Mouse (Mus musculus) MEL (cell line): ENCODE measurements around the gene Rbfox3. TPM values are rescaled to one million over a fixed set of nuclear protein-coding genes. Genes with fewer than 3 reads are reported as not detected.

Experiments used
- DNase-seq: peaks from one replicate; pipeline ENCODE4 v3.0.0; 2011; ENCODE audit warnings: low read depth, low spot score
- H3K27ac ChIP-seq: 2 replicates; pipeline ENCODE4 v1.5.1; 2012; ENCODE audit warnings: low read depth, mild to moderate bottlenecking, control low read depth, low read length, moderate library complexity; ENCODE audit not compliant: control insufficient read depth
- H3K27me3 ChIP-seq, 2 experiments: fragments of 150-350 bp in 1 of 2; sonication (generic) in 1 of 2; 2 replicates each; pipeline ENCODE4 v1.6.1; 2012; ENCODE audit warnings: low read length in 2 of 2, mild to moderate bottlenecking in 2 of 2, improper control_type of control experiment in 1 of 2, moderate library complexity in 1 of 2; ENCODE audit not compliant: insufficient read depth in 2 of 2, control insufficient read depth in 1 of 2
- H3K36me3 ChIP-seq, 2 experiments: 2 replicates each; pipeline ENCODE4 v1.6.1; 2012 to 2014; ENCODE audit warnings: low read length in 2 of 2, improper control_type of control experiment in 1 of 2, inconsistent platforms in 1 of 2, mild to moderate bottlenecking in 1 of 2; ENCODE audit not compliant: insufficient read depth in 2 of 2, control insufficient read depth in 1 of 2
- H3K4me1 ChIP-seq, 2 experiments: fragments of 150-350 bp in 1 of 2; sonication (generic) in 1 of 2; 2 replicates each; pipeline ENCODE4 v1.6.1; 2012; ENCODE audit warnings: low read length in 2 of 2, improper control_type of control experiment in 1 of 2, mild to moderate bottlenecking in 1 of 2; ENCODE audit not compliant: insufficient read depth in 2 of 2, control insufficient read depth in 1 of 2
- H3K4me3 ChIP-seq, 2 experiments: fragments of 150-350 bp in 1 of 2; sonication (generic) in 1 of 2; 2 replicates each; pipeline ENCODE4 v1.5.1; 2012; ENCODE audit warnings: low read depth in 2 of 2, low read length in 2 of 2, mild to moderate bottlenecking in 2 of 2, moderate library complexity in 2 of 2, control low read depth in 1 of 2, improper control_type of control experiment in 1 of 2; ENCODE audit not compliant: control insufficient read depth in 1 of 2, insufficient read depth in 1 of 2
- H3K79me2 ChIP-seq: 2 replicates; pipeline ENCODE4 v1.6.1; 2012; ENCODE audit warnings: mild to moderate bottlenecking, low read length, moderate library complexity; ENCODE audit not compliant: control insufficient read depth, poor library complexity, insufficient read depth
- H3K9ac ChIP-seq: 2 replicates; pipeline ENCODE4 v1.6.1; 2012; ENCODE audit warnings: low read depth, mild to moderate bottlenecking, control low read depth, low read length, moderate library complexity; ENCODE audit not compliant: control insufficient read depth, poor library complexity, severe bottlenecking
- H3K9me3 ChIP-seq: fragments of 150-350 bp; sonication (generic); replicated peaks from 2 replicates; pipeline ENCODE4 v1.6.1; 2012; ENCODE audit warnings: mild to moderate bottlenecking, low read length, improper control_type of control experiment, moderate library complexity; ENCODE audit not compliant: insufficient read depth
- CHD1 ChIP-seq: IDR thresholded peaks from 2 replicates; pipeline ENCODE4 v1.6.1; 2012; ENCODE audit warnings: low read depth, mild to moderate bottlenecking, inconsistent platforms, low read length, improper control_type of control experiment
- CHD2 ChIP-seq: IDR thresholded peaks from 2 replicates; pipeline ENCODE4 v1.6.1; 2011; ENCODE audit warnings: low read length, improper control_type of control experiment
- EP300 ChIP-seq, 2 experiments: IDR thresholded peaks; 2 replicates each; pipeline ENCODE4 v1.6.1; 2011; ENCODE audit warnings: improper control_type of control experiment in 2 of 2, low read length in 2 of 2, low read depth in 1 of 2, mild to moderate bottlenecking in 1 of 2
- ETS1 ChIP-seq: IDR thresholded peaks from 2 replicates; pipeline ENCODE4 v1.6.1; 2012; ENCODE audit warnings: low read depth, mild to moderate bottlenecking, inconsistent platforms, low read length, improper control_type of control experiment, moderate library complexity
- GABPA ChIP-seq: IDR thresholded peaks from 2 replicates; pipeline ENCODE4 v1.6.1; 2012; ENCODE audit warnings: low read depth, mild to moderate bottlenecking, inconsistent platforms, low read length, improper control_type of control experiment, moderate library complexity
- HCFC1 ChIP-seq: IDR thresholded peaks from 2 replicates; pipeline ENCODE4 v1.6.1; 2012; ENCODE audit warnings: low read depth, mild to moderate bottlenecking, inconsistent platforms, low read length, improper control_type of control experiment, moderate library complexity
- JUND ChIP-seq: IDR thresholded peaks from 2 replicates; pipeline ENCODE4 v1.6.1; 2011; ENCODE audit warnings: low read depth, mild to moderate bottlenecking, improper control_type of control experiment, low read length
- KAT2A ChIP-seq: conservative IDR thresholded peaks from 2 replicates; pipeline ENCODE4 v1.6.1; 2012; ENCODE audit warnings: low read depth, low read length, improper control_type of control experiment, inconsistent platforms
- MAX ChIP-seq: IDR thresholded peaks from 2 replicates; pipeline ENCODE4 v1.6.1; 2011; ENCODE audit warnings: low read length, improper control_type of control experiment
- MAZ ChIP-seq: IDR thresholded peaks from 2 replicates; pipeline ENCODE4 v1.6.1; 2012; ENCODE audit warnings: low read depth, mild to moderate bottlenecking, inconsistent platforms, low read length, improper control_type of control experiment
- MYB ChIP-seq: IDR thresholded peaks from 2 replicates; pipeline ENCODE4 v1.6.1; 2011; ENCODE audit warnings: mild to moderate bottlenecking, low read depth, low read length, improper control_type of control experiment
- NELFE ChIP-seq: IDR thresholded peaks from 2 replicates; pipeline ENCODE4 v1.6.1; 2011; ENCODE audit warnings: low read depth, low read length, improper control_type of control experiment
- POLR2A ChIP-seq, 2 experiments: IDR thresholded peaks; 2 replicates each; pipeline ENCODE4 v1.6.1; 2011 to 2012; ENCODE audit warnings: low read length in 2 of 2, mild to moderate bottlenecking in 2 of 2, control low read depth in 1 of 2, improper control_type of control experiment in 1 of 2, low read depth in 1 of 2, moderate library complexity in 1 of 2; ENCODE audit not compliant: control insufficient read depth in 1 of 2, insufficient read depth in 1 of 2, poor library complexity in 1 of 2
- RAD21 ChIP-seq: IDR thresholded peaks from 2 replicates; pipeline ENCODE4 v1.6.1; 2011; ENCODE audit warnings: mild to moderate bottlenecking, low read depth, low read length, improper control_type of control experiment
- RCOR1 ChIP-seq: IDR thresholded peaks from 2 replicates; pipeline ENCODE4 v1.6.1; 2012; ENCODE audit warnings: low read depth, mild to moderate bottlenecking, inconsistent platforms, low read length, improper control_type of control experiment
- SIN3A ChIP-seq: IDR thresholded peaks from 2 replicates; pipeline ENCODE4 v1.6.1; 2012; ENCODE audit warnings: low read length, improper control_type of control experiment, inconsistent platforms
- SMC3 ChIP-seq: IDR thresholded peaks from 2 replicates; pipeline ENCODE4 v1.6.1; 2011; ENCODE audit warnings: low read depth, low read length, improper control_type of control experiment
- TAL1 ChIP-seq: IDR thresholded peaks from 2 replicates; pipeline ENCODE4 v1.6.1; 2012; ENCODE audit warnings: mild to moderate bottlenecking, inconsistent platforms, low read length, moderate library complexity, mixed read lengths
- TBP ChIP-seq: IDR thresholded peaks from 2 replicates; pipeline ENCODE4 v1.8.0; 2011; ENCODE audit warnings: low read depth, low read length, improper control_type of control experiment
- TCF12 ChIP-seq: IDR thresholded peaks from 2 replicates; pipeline ENCODE4 v1.6.1; 2014; ENCODE audit warnings: low read depth, mild to moderate bottlenecking, inconsistent platforms, low read length, improper control_type of control experiment, moderate library complexity
- USF1 ChIP-seq: IDR thresholded peaks from 2 replicates; pipeline ENCODE4 v1.6.1; 2014; ENCODE audit warnings: low read depth, mild to moderate bottlenecking, inconsistent platforms, low read length, improper control_type of control experiment, moderate library complexity
- USF2 ChIP-seq, 2 experiments: IDR thresholded peaks; 2 replicates each; pipeline ENCODE4 v1.6.1; 2011 to 2012; ENCODE audit warnings: improper control_type of control experiment in 2 of 2, low read length in 2 of 2, borderline replicate concordance in 1 of 2, inconsistent platforms in 1 of 2, low read depth in 1 of 2, mild to moderate bottlenecking in 1 of 2; ENCODE audit not compliant: insufficient read depth in 1 of 2
- polyA plus RNA-seq, 2 experiments: library from polyadenylated mRNA; stranded (reverse) in 1 of 2; unstranded in 1 of 2; fragments of >175 nt in 1 of 2; fragments of >200 nt in 1 of 2; gene quantifications; 2 replicates each; pipeline versions ENCODE4 v1.2.1 to v1.2.4; 2012; ENCODE audit warnings: low replicate concordance in 2 of 2, low read depth in 1 of 2; ENCODE audit not compliant: insufficient read length in 2 of 2, insufficient read depth in 1 of 2, missing spikeins in 1 of 2
- total RNA-seq: library from RNA; depleted of rRNA; stranded (reverse); fragments of 300-350 nt; gene quantifications from 2 replicates; pipeline ENCODE4 v1.2.3, GENCODE M21; 2012

Rbfox3 gene
- total and polyA plus RNA-seq, 3 experiments = not detected

- Histone ChIP-seq H3K9me3 (no peaks in the 10 kb centered on the region), H3K27me3 (no peaks in the 10 kb centered on the region), H3K4me3 (no peak overlapping the region), H3K79me2 (no peaks in the 10 kb centered on the region), H3K9ac (no peak overlapping the region), H3K4me1 (no peaks in the 10 kb centered on the region), H3K36me3 (no peaks in the 10 kb centered on the region), H3K27ac (no peak overlapping the region)
- no peak for TF ChIP-seq EP300 (IDR thresholded peaks at IDR 0.05; ENCODE audit: low read depth in 1 of 2, low read length in 2 of 2)
- no peak for TF ChIP-seq MAX
- no peak for TF ChIP-seq HCFC1
- no peak for TF ChIP-seq CHD1
- no peak for TF ChIP-seq TBP
- no peak for TF ChIP-seq JUND
- no peak for TF ChIP-seq ETS1
- no peak for TF ChIP-seq CHD2
- no peak for TF ChIP-seq USF1
- no peak for TF ChIP-seq KAT2A
- no peak for TF ChIP-seq SIN3A
- no peak for TF ChIP-seq MYB
- no peak for TF ChIP-seq SMC3
- no peak for TF ChIP-seq NELFE
- TF ChIP-seq RCOR1 = no peak
- TF ChIP-seq TCF12 = no peak
- no peak for TF ChIP-seq USF2 (IDR thresholded peaks at IDR 0.05; ENCODE audit: borderline replicate concordance in 1 of 2, insufficient read depth in 1 of 2, low read depth in 1 of 2, low read length in 2 of 2)
- DNase-seq = no peak
Observed at GRCm38 (mm10) chr11:118668351-118668750, 243.0 kb downstream of the Rbfox3 start.

GRCm38 (mm10) chr11:118667946-118668345 is 243.5 kb downstream of the Rbfox3 start:
- Histone ChIP-seq H3K9me3 (no peaks in the 10 kb centered on the region), H3K27ac (no peak overlapping the region), H3K27me3 (no peaks in the 10 kb centered on the region), H3K36me3 (no peaks in the 10 kb centered on the region), H3K4me1 (no peaks in the 10 kb centered on the region), H3K9ac (no peak overlapping the region)
- TF ChIP-seq JUND (no peak), CHD1 (no peak), SIN3A (no peak), RAD21 (no peak), GABPA (no peak), POLR2A (IDR thresholded peaks at IDR 0.05; ENCODE audit: control insufficient read depth in 1 of 2, insufficient read depth in 1 of 2, low read depth in 1 of 2, low read length in 2 of 2, poor library complexity in 1 of 2) (no peak), MAZ (no peak), TAL1 (no peak)
- TF ChIP-seq, all 39 proteins: peak for 0
- Histone ChIP-seq H3K4me3 (no peak overlapping the region), H3K79me2 (no peaks in the 10 kb centered on the region)
- DNase-seq = no peak
